Mouse (Mus musculus) neutrophil, adult 65 days (primary cell): Measurements from ENCODE around the gene Rab37. TPM values are rescaled to one million over a fixed set of nuclear protein-coding genes. Genes with fewer than 3 reads are reported as not detected.

Source experiments
- total RNA-seq: library from RNA; stranded (reverse); gene quantifications from 2 replicates; pipeline ENCODE4 v1.2.4, GENCODE M21; 2023

Rab37 gene
- 11.4 and 12.3 TPM in 2 replicates for total RNA-seq

GRCm38 (mm10) chr11:115091362-115091901 is at the start of gene Rab37:
Rab37 (plus strand) TSS chr11:115091431.

GRCm38 (mm10) chr11:115048259-115048658 is 43.0 kb upstream of the Rab37 start, which contains the start of gene Cd300ld3:
Cd300ld3 (minus strand) TSS chr11:115048409.

GRCm38 (mm10) chr11:115062077-115062476 is 29.2 kb upstream of the Rab37 start, which contains the start of gene Cd300e:
Cd300e (minus strand) TSS chr11:115062177.

GRCm38 (mm10) chr11:115133800-115134199 is 42.6 kb downstream of the Rab37 start, which contains the start of gene Cd300lf:
Cd300lf (minus strand) TSS chr11:115133992.

GRCm38 (mm10) chr11:115162832-115163480 is 71.7 kb downstream of the Rab37 start, which contains the start of gene Slc9a3r1:
Slc9a3r1 (plus strand) TSS chr11:115163341.

GRCm38 (mm10) chr11:115187224-115187639 is 96.0 kb downstream of the Rab37 start, which contains the start of gene Tmem104:
Tmem104 (plus strand) TSS chr11:115187487.

DNA sequence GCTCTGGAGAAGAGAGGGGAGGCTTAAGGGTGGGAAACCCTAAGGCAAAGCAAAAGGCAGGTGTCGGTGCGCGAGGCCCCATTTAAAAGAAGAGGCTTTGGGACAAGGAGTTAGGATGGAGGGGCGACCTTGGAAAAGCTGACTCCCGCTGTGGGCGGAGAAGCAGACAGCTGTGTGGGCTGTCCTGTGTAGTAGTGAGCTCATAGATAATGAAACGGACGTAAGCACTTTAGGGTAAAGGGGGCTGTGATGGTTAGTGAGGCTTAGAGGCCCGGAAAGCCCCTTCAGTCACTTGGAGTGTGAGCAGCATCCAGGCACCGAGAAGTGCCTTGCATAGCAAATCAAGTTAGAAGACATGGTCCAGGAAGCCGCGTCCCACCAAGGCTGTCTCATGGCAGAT is 96.5 kb downstream of the Rab37 start, which contains the start of gene Nat9:
Nat9 (minus strand) TSS at position 167 of the 400 bp plus-strand sequence.

Other genes starting within 250 kb of the Rab37 start
- 5.0 and 7.0 TPM in 2 replicates for gene Gprc5c, start 240.3 kb upstream of the Rab37 start, total RNA-seq
- 61.7 and 68.2 TPM in 2 replicates for gene Cd300a, start 201.4 kb upstream of the Rab37 start, total RNA-seq
- gene Cd300lb, start 157.0 kb upstream of the Rab37 start, total RNA-seq, result 114 and 127 TPM in 2 replicates
- gene Cd300c, start 122.3 kb upstream of the Rab37 start, total RNA-seq, result 0.66 TPM in 1 of 2 replicates, not detected in the other
- gene Cd300ld, start 101.5 kb upstream of the Rab37 start, total RNA-seq, result 104 and 111 TPM in 2 replicates
- gene Cd300c2, start 89.6 kb upstream of the Rab37 start, total RNA-seq, result 61.3 and 64.0 TPM in 2 replicates
- gene Cd300ld2, start 75.2 kb upstream of the Rab37 start, total RNA-seq, result not detected in 2 replicates
- gene Cd300ld4, start 64.4 kb upstream of the Rab37 start, total RNA-seq, result not detected in 2 replicates
- 6.3 and 17.1 TPM in 2 replicates for gene Cd300ld5, start 53.7 kb upstream of the Rab37 start, total RNA-seq
- 6.4 and 10.6 TPM in 2 replicates for gene Cd300ld3, start 43.0 kb upstream of the Rab37 start, total RNA-seq
- 0.36 and 0.66 TPM in 2 replicates for gene Cd300e, start 29.3 kb upstream of the Rab37 start, total RNA-seq
- gene Cd300lf, start 42.6 kb downstream of the Rab37 start, total RNA-seq, result 194 and 231 TPM in 2 replicates
- gene Slc9a3r1, start 71.9 kb downstream of the Rab37 start, total RNA-seq, result 170 and 194 TPM in 2 replicates
- gene Tmem104, start 96.1 kb downstream of the Rab37 start, total RNA-seq, result 40.2 and 61.4 TPM in 2 replicates
- 18.7 and 19.1 TPM in 2 replicates for gene Nat9, start 96.4 kb downstream of the Rab37 start, total RNA-seq
- gene Grin2c, start 175.8 kb downstream of the Rab37 start, total RNA-seq, result not detected in 2 replicates
- 10.2 and 10.4 TPM in 2 replicates for gene Fdxr, start 185.6 kb downstream of the Rab37 start, total RNA-seq
- gene Fads6, start 206.2 kb downstream of the Rab37 start, total RNA-seq, result 2.1 and 2.4 TPM in 2 replicates
- gene Otop2, start 215.7 kb downstream of the Rab37 start, total RNA-seq, result not detected in 2 replicates
- not detected in 2 replicates for gene Ush1g, start 230.6 kb downstream of the Rab37 start, total RNA-seq
- not detected in 2 replicates for gene Otop3, start 243.3 kb downstream of the Rab37 start, total RNA-seq